In the genomic region with DNA sequence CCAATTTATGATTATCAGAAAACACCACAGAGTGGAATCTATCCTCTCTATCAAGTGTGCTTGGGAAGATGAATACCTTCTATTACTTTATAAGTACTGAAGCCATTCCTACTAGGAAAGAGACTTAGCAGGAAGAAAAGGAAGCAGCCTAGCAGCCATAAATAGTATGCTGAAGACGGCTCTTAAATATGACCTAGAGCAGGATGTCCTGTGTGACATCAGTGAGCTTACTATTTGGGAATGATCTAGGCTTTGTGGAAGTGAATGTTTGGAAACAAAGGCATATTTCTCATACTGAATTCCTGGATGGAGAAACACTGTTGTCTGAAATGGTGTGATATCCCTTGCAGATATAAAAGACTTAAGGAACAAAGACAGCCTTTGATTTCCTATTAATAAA, we compare ENCODE assay signal across 22 mouse cellular contexts. TPM values are rescaled to one million over a fixed set of nuclear protein-coding genes. Genes with fewer than 3 reads are reported as not detected.
A peak's percentile ranks its signal among the peaks of the same experiment; 100 is the strongest.
DNase-seq lines count a peak whose midpoint lies in the region; ATAC-seq lines count a peak whose summit lies in the region.
"Had no signal": no experiment of that assay in that cellular context is flagged by ENCODE, and none has a peak within 500 bp of the region (broad histone marks: within the 10 kb centered on the region; RNA-seq: fewer than 3 reads in every experiment).

No protein-coding gene starts in this region.

- H3K4me3 ChIP-seq in heart, embryonic 13.5 days, result no peak overlapping the region
- H3K4me3 ChIP-seq in kidney, embryonic 15.5 days (replicated peaks), result no peak overlapping the region
- H3K4me3 ChIP-seq in lung, embryonic 16.5 days (ENCODE audit: low read length), result no peak overlapping the region
- H3K4me3 ChIP-seq: erythroblast, embryonic 14.5 days; midbrain, embryonic 13.5 days; neural tube, embryonic 13.5 days had no signal

- intact Hi-C loops in heart, postnatal 36 days (cut with DNase I), result loop anchor here (1.0 kb wide), 1 partner anchor 49 kb away; the partner anchor contains the start of gene Top2b

- no peak overlapping the region for H3K9ac ChIP-seq in heart, embryonic 13.5 days
- no peak overlapping the region for H3K9ac ChIP-seq in kidney, embryonic 15.5 days
- no peak overlapping the region for H3K9ac ChIP-seq in lung, embryonic 16.5 days (ENCODE audit: low read length)
- H3K9ac ChIP-seq: liver, embryonic 14.5 days; midbrain, embryonic 13.5 days; neural tube, embryonic 13.5 days had no signal

- no peak for DNase-seq in heart, postnatal 36 days
- no peak for DNase-seq in kidney, postnatal 10 days
- DNase-seq in lung, adult 18-20 months, result no peak
- DNase-seq: adrenal gland, postnatal 25 days; B cell, adult 2 months; cerebellum, adult 18-20 months; cerebellum, postnatal 10 days; liver; right cerebral cortex, postnatal 4 days; thymus, adult 18-20 months; thymus, postnatal 25 days had no signal

- H3K27ac ChIP-seq in heart, embryonic 13.5 days (replicated peaks), result peak overlapping the region; percentile 58; the same call in 1 of the 2 replicates
- peak overlapping the region; percentile 63; the same call in 1 of the 2 replicates for H3K27ac ChIP-seq in kidney, embryonic 15.5 days
- H3K27ac ChIP-seq in lung, embryonic 16.5 days (ENCODE audit: low read length), result no peak overlapping the region; the same call in 1 of the 2 replicates
- H3K27ac ChIP-seq: liver, embryonic 14.5 days; macrophage; midbrain, embryonic 13.5 days; neural tube, embryonic 13.5 days; stomach, postnatal 0 days had no signal

- ATAC-seq in heart, embryonic 13.5 days (ENCODE audit: extremely low read depth, insufficient number of reproducible peaks, low FRiP score, low TSS enrichment), result no peak
- ATAC-seq in kidney, embryonic 15.5 days (replicated peaks; ENCODE audit: low FRiP score), result no peak
- 0 out of 2 replicates have a peak, but pooled peaks have one; percentile 39 for ATAC-seq in lung, embryonic 16.5 days (ENCODE audit: low read depth)
- ATAC-seq: forebrain, embryonic 16.5 days; hindbrain, embryonic 16.5 days; midbrain, embryonic 13.5 days had no signal

- H3K4me1 ChIP-seq in heart, embryonic 13.5 days, result peaks cover 19% of the 10 kb centered on the region
- H3K4me1 ChIP-seq in kidney, embryonic 15.5 days, result peaks cover 5% of the 10 kb centered on the region; the same call in 1 of the 2 replicates
- H3K4me1 ChIP-seq in lung, embryonic 16.5 days (replicated peaks; ENCODE audit: control insufficient read depth, insufficient read depth, low read length), result peaks cover 8% of the 10 kb centered on the region

- H3K27me3 ChIP-seq in heart, embryonic 13.5 days (replicated peaks), result no peaks in the 10 kb centered on the region
- no peaks in the 10 kb centered on the region for H3K27me3 ChIP-seq in kidney, embryonic 15.5 days
- no peaks in the 10 kb centered on the region for H3K27me3 ChIP-seq in lung, embryonic 16.5 days (ENCODE audit: control insufficient read depth, insufficient read depth, low read depth, low read length)
- H3K27me3 ChIP-seq: midbrain, embryonic 13.5 days; neural tube, embryonic 13.5 days had no signal

- no peak overlapping the region for H3K4me2 ChIP-seq in heart, embryonic 13.5 days
- H3K4me2 ChIP-seq in kidney, embryonic 15.5 days, result no peak overlapping the region
- no peak overlapping the region for H3K4me2 ChIP-seq in lung, embryonic 16.5 days (ENCODE audit: low read depth, low read length)
- H3K4me2 ChIP-seq: midbrain, embryonic 13.5 days; neural tube, embryonic 13.5 days had no signal

- H3K9me3 ChIP-seq in heart, embryonic 13.5 days, result no peaks in the 10 kb centered on the region
- no peaks in the 10 kb centered on the region for H3K9me3 ChIP-seq in kidney, embryonic 15.5 days (replicated peaks)
- no peaks in the 10 kb centered on the region for H3K9me3 ChIP-seq in lung, embryonic 16.5 days (ENCODE audit: control insufficient read depth, low read length)
- H3K9me3 ChIP-seq: midbrain, embryonic 13.5 days; neural tube, embryonic 13.5 days had no signal

- 23% methylated on average over 1 of the region's 1 CpGs for WGBS in heart, embryonic 13.5 days
- WGBS in kidney, embryonic 15.5 days, result 54% methylated on average over 1 of the region's 1 CpGs
- WGBS in lung, embryonic 16.5 days, result 52% methylated on average over 1 of the region's 1 CpGs

- no peaks in the 10 kb centered on the region for H3K36me3 ChIP-seq in heart, embryonic 13.5 days
- H3K36me3 ChIP-seq in kidney, embryonic 15.5 days, result no peaks in the 10 kb centered on the region
- no peaks in the 10 kb centered on the region for H3K36me3 ChIP-seq in lung, embryonic 16.5 days (ENCODE audit: control insufficient read depth, insufficient read depth, low read length)
- H3K36me3 ChIP-seq: midbrain, embryonic 13.5 days; neural tube, embryonic 13.5 days had no signal

RNA-seq across cellular contexts. Expression of gene Top2b, which starts 48.3 kb away (rescaled TPM):
- 24.0 and 26.6 TPM in 2 replicates for polyA plus RNA-seq in heart, embryonic 13.5 days (2015; fragmentation: Nextera tagmentation; extraction: Ambion mirVana)
- 10 to 100 TPM; 51.0 to 67.2 TPM for total RNA-seq in heart, postnatal 36 days (2021)
- polyA plus RNA-seq in kidney, embryonic 15.5 days (2015; fragmentation: Nextera tagmentation; extraction: Ambion mirVana), result 49.5 and 50.2 TPM in 2 replicates
- 36.1 and 45.6 TPM in 2 replicates for polyA plus RNA-seq in lung, embryonic 16.5 days (2015; fragmentation: Nextera tagmentation; extraction: Ambion mirVana)
